Mouse (Mus musculus) layer of hippocampus, adult 9-11 months (tissue): ENCODE measurements around the gene Zfp385b.

Source experiments
- DNase-seq: peaks from one replicate; pipeline ENCODE4 v3.0.0; 2022

Gene Zfp385b

DNA sequence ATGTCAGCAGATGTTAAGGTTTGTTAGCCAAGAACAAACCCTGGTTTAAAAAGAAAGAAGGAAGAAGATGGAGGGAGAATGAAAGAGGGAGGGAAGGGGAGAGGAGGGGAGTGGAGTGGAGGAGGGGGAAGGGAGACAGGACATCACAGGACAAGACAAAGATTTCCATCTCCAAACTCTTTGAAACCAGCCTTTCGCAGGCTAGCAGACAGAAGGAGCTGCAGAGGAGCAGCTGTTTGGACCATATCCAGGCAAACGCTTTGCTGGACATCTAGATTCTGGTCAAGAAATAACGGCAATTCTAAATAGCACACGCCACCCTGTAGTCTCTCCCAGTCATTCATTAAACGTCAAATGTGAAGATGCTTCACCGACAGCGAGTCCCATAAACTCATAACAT, 38.0 kb downstream of the Zfp385b start:
- no peak for DNase-seq

DNA sequence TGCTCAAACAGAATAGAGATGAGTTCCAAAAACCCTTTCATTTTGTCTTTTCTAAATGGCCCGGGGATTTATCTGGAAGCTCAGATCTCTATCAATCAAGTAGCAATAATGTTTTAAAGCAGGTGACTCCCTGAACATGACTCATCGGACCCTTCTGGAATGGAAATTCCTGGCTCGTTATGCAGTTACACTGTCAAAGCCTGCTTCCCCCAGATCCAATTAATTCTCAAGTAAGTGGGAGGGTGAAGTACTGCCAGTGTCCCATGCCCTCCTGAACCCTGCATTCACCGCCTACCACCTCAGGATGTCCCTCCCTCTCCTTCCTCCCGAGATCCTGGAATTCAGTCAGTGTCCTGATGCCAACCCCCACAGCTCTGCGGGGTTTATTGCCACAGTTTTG, 41.7 kb downstream of the Zfp385b start:
- no peak for DNase-seq

DNA sequence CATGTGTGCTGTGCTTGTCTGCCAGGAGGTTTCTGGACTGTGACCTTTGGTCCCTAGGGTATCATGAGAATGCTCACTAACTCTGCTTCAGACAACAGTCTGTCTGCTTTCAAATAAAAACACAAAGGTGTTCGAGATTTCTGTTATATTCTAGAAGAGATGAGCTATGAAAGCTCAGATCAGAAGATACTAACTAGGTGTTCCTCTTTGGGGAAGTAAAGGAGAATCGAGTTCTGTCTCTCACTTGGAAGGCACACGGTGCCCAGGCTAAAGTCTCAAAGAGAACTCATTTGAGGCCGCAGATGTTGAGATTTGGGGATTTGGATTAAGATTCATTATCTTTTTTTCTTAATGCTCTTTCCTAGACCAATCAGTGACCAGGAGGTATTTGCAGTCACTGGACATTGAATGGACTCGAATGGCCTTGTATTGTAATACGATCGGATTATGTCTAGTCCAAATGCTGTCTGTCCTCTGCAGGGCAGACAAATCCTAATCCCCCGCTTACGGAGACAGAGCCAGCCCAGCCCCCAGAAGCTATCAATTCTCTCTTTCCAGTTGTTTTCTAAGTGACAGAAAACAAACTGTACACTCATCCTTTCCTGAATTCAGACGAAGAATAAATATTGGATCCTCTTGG, 42.3 kb downstream of the Zfp385b start:
- DNase-seq: no peak

DNA sequence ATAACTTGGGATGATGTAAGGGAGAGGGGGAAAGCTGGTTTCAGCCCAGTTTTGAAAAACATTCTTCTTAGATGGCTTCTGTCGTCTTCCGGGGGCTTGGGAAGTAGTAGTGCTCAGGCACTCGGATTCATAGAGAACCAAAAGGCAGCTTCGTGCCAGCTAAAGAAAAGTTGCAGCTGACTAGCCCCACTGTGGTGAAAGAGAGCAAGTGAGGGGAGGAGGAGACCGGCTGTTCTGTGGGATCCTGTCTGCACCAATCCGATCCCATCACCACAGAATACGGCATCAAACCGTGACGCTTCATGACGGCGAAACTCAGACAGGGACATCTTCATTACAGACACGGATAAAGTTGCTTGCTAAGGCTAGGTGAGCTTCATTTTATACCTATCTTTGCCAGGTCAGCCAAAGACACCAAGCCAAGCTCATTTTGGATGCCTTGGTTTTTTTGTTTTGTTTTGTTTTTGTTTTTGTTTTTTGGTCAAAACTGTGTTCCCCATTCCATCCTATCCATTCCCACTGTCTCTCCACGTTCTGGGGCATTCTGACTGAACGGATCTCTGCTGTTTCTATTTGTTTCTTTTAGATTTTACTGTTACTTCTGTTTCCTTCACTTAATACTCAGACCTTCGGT, 44.1 kb downstream of the Zfp385b start:
- peak; percentile 32 for DNase-seq

DNA sequence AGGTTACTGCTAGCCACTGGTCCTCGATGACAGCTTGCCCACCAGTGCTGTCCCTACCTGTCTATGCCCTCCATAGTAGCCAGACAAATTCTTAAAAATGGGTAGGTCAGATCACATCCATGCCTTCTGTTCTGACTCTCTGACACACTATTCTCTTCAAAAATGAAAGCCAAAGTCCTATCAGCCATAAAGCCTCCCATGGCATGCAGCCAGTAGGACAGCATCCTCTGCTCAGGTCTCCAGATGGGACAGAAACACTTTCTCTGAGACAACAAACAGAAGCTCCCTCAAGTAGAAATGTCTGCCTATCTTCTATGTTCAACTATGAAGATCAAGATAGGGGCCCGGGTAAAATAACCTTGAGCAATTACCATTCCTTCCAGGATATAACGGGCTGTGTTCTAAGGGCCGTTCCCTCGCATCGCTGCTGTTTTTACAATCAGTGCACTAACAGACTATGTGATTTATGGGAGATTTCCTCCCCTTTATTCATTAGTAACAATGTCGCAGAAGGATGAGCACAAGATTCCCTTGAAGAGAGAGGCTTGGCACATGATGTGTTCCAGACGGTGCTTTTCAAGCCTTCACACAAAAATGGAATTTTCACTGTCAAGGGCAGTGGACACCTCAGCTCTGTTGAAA, 49.3 kb downstream of the Zfp385b start:
- no peak for DNase-seq

DNA sequence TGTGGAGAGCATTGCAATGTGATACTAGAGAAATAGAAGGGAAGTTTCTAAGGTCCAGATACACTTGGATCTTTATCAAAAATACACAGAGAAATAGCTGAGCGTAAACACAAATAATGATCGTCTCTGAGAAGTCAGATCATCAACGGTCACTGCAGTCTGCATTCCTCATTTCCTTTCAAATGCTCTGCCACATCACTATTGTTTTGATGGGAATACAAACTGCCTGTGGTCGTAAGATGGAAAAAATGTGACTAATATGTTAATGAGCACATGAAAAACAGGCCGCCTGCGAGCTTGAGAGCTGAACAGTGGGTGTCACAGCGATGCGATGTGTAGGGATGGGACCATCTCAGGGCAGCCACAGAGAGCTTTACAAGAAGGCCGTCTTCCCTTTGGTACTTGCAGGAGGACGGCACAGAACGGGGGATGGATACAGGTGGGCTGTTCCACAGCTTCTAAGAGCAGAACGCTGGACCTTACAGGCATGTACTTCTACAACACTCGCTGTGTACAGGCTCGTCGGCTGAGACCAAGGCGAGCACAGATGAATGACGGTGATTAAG, 51.0 kb downstream of the Zfp385b start:
- DNase-seq: peak; percentile 44

DNA sequence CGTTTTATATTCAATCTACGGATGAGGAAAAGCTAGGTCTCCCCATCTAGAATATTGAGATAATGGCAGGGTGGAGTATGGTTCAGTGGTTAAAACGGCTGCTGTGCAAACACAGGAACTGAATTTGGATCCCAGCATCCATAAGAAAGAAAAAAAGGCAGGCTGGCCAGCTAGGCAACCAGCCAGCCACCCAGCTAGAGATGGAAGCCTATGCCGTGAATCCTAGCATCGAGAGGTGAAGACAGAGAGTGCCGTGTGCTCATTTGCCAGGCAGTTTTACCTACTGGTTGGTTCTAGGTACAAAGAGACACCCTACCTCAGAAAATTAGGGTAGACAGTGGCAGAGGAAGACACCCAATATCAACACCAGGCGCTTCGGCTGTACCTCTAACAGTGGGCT, 57.5 kb downstream of the Zfp385b start:
- no peak for DNase-seq

DNA sequence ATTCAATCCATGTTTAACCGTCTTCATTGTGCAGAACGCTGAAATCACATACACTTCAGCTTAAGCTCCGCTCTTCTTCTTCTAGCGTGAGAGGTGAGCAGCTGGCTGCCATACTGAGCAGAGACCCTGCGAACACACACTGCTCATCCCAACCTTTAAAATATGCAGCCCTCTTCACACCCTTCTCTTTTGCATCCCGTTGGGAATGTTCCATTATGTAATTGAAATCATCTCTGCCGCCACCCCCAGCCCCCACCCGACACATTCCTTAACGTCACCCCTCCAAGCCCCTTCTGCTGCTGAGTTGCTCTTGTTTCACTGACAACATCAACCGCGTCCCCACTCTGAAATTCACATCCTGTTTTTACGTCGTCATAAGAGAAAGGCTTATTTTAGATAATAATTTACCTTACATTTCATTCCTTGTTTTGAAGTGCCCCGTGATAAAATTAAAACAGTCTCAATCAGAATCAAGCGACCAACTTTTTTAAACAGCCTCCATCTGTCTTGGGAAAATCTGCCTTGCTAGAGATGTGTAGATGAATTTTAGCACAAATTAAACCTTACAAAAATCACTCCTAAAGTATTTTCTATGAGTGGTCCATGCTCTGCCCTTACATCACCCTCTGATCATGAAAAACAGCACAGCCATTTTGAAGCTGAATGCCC, 60.9 kb downstream of the Zfp385b start:
- peak; percentile 32 for DNase-seq

DNA sequence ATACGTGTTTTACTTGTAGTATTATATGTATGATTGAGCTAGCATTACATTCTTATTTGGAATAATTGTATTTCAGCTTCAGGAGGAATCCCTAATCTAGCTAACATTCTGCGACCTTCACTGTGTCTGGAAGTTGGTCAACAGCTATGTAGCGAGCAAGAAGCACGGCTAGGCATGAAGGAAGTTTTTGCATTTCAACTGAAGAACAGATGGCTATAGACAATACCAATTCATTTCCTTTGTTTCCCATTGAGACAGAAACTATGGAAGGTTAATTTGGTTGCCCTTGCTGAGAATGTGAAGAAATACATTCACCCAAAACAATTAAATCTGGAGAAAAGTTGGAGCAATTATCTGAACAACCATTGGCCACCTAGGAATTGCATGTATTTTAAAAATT, 66.9 kb downstream of the Zfp385b start:
- DNase-seq: no peak

DNA sequence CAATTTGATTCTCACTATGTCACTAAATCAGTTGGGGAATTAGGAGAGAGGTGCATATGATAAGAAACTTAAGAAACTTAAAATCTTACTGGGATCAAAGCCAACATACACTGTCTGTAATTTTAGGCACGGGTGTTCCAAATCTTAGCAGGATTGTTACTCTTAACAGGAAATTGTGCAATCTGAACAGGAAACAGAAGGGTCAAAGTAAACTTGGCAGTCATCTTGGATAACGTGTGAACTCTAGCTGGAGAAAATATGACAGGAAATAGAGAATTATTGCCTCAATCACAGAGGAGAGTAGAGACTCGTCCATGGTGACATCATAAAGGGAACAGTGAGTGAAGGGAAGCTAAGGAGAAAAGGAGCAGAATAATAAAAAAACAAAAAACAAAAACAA, 69.8 kb downstream of the Zfp385b start:
- DNase-seq: no peak

DNA sequence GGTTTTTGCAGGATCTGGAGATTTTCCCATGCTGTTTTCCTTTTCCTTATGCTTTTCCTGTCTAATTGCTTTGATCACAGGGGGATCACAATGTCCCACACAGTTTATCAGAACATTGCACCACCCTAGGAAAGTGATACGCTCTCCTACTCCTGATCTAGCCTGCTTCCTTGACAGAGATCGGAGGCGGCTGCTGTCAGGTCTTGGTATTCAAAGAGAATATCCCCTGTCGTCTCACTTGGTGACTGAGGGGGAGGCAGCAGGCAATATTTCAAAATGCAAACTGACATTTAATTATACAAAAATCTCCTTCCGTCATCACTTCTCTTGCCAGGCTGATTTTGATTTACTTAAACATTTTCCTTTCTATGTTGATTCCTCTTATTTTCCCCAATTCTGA, 73.0 kb downstream of the Zfp385b start:
- DNase-seq: no peak

DNA sequence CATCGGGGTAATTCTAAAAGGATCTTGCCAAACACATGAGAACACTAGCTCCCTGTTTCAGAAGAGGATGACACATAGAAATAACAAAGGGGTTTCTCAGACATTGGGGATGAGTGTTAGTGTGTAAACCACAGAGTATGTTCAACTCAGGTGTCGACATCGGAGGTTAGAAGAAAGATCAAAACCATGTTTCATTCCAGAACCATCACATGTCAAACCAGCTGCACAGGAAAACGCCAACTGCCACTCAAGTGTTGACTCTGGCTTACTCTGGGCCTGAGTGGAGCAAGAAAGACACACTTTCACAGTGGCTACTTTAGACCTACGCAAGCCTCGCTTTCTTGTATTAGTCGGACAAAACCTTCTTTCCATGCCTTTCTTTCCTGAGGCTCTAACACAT, 74.2 kb downstream of the Zfp385b start:
- DNase-seq: no peak

DNA sequence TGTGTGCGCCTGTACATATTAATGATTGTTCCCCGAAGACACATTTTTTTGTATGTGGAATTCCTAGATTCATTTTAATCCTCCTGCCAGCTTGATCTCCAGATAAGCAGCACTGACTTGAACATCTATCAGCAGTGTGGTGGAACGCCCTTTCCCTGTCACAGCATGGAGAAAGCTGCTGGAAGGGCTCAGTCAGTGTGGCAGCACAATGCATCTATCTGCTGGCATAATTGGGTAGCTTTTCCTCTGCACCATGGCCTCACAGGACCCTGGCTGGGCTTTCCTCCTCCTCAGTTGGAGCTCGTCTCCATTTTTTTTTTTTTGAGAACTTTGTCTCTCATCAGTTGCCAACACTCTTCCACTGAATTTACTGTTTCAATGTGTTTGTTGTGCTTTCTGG, 77.1 kb downstream of the Zfp385b start:
- no peak for DNase-seq

DNA sequence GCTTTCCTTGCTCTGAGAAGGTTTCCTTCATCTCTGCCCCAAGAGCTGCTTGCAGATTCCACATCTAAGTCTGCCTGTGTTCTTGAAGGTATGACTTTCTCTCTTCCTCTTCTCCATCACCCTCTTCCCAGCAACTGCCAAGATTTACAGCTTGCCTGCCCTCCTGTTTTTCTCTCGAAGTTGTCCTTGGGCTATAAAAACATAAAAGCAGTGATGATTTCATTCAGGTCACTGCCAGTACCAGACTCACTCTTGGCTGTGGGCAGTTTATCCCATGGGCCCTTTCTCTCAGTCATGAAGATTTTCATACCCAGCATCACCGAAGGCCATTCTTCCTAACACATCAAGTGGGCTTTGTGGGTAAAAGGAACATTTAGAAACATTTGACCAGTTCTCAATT, 89.2 kb downstream of the Zfp385b start:
- no peak for DNase-seq

DNA sequence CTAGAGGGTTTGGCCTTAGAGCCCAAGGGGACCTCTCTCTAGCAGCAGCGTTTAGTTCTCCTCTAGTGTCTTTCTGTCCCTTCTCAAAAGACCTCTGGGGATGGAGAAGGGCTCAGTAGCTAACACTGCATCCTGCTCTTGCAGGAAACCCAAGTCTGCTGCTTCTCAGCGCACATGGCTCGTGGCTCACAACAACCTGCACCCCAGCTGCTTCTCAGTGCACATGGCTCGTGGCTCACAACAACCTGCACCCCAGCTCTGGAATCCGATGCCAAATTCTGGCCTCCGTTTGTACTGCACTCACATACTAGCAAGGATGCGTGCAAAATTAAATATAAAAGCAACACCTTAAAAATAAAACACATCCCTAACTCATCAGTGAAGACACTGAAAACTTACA, 92.6 kb downstream of the Zfp385b start:
- DNase-seq: no peak

DNA sequence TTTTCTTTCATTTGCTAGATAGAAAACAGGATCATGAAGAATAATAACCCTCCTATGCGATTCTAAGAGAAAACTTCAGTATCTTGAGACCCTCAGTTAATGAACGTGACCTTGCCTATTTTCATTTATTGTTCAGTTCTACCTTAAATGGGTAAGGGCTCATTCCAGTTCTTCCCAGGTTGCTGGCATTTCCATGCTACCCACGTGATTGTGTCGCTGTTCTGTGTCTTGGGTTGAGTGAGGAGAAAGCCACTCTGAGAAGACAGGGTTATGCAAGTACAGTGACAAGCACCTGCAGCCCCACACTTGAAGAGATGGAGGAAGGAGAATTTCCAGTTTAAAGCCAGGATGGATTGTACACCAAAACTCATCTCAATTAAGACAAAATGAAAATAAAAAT, 98.6 kb downstream of the Zfp385b start:
- DNase-seq: no peak

DNA sequence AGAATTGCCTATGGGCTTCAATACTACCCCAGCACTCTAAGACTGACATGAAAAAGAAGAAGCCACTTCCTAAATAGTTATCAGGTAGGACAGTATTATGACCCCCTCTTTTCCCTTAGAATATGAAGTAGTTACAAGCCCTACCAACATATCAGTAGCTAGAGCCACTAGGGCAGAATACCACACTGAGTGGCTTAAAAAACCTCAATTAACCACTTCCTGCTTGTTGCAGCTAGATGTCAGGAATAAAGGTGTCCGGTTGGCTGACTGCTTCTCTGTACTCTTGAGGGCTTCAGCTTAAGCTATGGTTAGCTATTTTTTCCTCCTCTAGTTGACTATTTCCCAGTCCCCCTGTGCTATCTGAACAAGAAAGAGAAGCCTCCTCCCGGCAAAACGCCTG, 103.1 kb downstream of the Zfp385b start:
- DNase-seq: no peak

DNA sequence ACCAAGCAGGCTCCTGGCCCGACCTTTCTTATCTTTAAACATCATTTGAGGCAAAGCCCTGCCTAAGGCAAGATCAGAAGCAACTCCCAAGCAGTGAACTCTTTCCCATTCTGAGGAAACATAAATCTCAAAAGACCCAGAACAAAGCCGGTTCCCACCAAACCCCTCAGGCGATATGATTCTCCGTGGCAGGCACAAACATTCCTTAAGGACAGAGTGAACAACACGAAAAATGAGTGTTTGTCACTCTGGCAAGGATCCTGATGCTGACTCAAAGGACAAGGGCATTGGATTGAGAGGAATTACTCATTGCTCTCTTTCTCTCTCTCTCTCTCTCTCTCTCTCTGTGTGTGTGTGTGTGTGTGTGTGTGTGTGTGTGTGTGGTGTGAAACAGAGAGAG, 105.6 kb downstream of the Zfp385b start:
- no peak for DNase-seq

DNA sequence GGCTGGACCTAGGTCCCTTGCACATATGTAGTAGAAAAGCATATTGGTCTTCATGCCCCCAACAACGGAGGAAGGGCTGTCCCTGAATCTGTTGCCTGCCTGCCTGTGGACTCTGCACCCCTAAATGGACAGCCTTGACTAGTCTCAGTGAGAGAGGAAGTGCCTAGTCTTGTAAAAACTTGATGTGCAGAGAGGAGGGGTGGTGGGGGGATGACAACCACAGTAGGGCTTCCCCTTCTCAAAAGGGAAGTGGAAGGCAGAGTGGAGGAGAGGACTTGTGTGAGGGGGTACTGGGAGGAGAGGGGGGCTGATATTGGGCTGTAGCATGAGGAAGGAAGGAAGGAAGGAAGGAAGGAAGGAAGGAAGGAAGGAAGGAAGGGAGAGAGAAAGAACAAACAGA, 107.7 kb downstream of the Zfp385b start:
- no peak for DNase-seq

DNA sequence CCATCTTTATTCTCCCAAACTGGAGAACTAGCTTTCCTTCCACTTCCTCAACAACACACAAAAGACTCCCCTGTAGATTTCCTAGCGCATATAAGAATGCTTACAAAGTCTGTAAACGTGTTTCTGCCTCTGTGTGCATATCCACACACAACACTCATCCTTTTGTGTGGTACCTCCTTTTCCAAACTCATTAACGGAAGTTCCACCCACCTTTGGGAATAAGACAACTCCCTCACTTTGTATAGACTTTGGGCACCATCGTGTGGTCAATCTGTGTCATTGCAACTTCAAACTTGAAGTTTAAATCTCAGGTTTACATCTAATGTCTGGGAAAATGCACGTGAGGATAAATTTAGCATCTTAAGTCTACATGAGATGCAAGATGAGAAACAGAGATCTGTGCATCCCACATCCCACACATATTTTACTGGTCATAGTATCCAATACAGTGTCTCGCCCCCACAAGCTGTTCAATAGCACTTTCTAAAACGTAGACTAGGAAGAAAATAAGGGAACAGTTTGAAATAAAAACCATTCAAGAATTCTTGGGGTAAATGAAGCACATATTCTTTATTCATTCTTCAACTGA, 110.1 kb downstream of the Zfp385b start:
- no peak for DNase-seq

DNA sequence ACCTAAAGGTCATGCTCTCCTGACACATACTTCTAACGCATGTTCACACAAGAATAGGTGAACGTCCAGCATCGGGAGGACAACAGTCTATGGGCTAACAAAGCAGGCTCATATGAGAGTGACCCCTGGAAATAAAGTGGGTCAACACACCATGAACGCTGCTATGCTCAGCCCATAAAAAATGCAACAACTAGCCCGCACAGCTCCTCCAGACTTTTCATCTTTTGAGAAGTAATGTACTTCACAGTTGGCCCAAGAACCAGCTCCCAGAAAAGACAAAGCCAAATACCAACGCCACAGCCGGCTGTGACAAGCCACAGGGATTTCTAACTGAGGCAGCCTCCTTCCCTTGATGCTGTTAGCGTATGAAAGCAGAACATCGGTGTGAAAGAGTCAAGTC, 112.3 kb downstream of the Zfp385b start:
- DNase-seq: no peak

DNA sequence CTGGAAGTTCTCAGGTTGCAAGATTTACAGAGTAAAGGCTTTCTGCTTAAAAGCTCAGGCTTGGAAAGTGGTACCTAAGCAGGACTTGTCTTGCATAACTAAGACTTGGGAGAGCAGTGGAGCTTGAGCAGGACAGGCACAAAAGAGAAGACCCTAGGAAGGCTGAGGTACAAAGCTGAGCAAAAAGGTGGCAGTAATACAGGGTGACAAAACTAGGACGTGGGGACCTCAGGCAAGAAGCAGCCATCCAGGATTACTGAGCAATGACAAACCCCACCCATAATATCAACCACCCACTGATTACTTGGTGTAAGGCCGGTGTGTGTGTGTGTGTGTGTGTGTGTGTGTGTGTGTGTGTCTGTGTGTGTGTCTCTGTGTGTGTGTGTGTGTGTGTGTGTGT, 114.0 kb downstream of the Zfp385b start:
- DNase-seq: no peak

DNA sequence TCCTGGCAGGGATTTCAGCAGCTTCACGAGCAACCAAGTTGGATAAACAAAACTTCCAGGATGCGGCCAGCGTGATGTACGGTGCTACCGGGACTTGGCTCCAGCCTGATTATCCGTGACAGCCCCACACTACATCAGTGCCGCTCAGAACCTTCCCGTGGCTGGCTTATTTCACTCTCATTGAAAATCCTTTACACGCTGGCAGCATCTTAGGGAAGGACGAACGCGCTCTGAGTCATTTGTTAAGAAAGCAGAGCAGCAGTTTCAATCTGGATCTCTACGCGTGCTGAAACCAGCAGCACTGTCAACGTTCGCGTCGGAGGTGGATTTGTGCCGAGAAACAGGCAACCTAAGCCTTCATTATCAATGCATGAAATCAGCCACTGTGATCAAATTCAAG, 116.4 kb downstream of the Zfp385b start:
- DNase-seq: peak; percentile 37
